Mouse (Mus musculus): ENCODE data around the gene Zzef1. TPM values are rescaled to one million over a fixed set of nuclear protein-coding genes. Genes with fewer than 3 reads are reported as not detected.
"Not testable (repeated sequence)": the region's sequence is repeated elsewhere in the genome, so short reads cannot be mapped to it uniquely, and the experiment has no call there.

Gene Zzef1
- polyA plus RNA-seq, 1 experiment, result 9.1 TPM

DNA sequence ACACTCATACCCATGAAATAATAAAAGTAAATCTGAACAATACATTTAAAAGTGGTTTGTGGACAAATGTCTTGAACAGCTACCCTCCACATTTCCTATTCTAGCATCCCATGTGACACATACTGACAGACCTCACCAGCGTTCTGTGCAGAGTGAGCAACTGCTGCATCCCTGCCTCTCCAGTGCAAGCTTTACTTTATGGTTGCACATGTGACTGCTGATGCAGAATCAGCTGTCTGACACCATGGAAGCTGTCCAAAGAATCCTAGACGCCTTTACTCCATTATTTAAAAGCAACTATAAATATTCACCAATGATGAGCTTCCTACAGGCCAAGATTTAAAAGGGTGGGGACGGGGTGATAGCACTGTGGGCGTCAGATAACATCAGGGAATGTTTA is 24.6 kb upstream of the Zzef1 start:
- H3K4me1 ChIP-seq, result no peaks in the 10 kb centered on the region
- H3K4me3 ChIP-seq (replicated peaks), result no peak overlapping the region
- H3K9me3 ChIP-seq, result peaks cover 6% of the 10 kb centered on the region; the same call in 1 of the 2 replicates
- no peak for TF ChIP-seq GATA1 (IDR thresholded peaks at IDR 0.05; ENCODE audit: borderline replicate concordance, low read length)
- TF ChIP-seq FLI1 (IDR thresholded peaks at IDR 0.05; ENCODE audit: low read length), result no peak
- H3K36me3 ChIP-seq (replicated peaks; ENCODE audit: low read length), result peaks cover 61% of the 10 kb centered on the region
- no peaks in the 10 kb centered on the region for H3K27me3 ChIP-seq (replicated peaks)

DNA sequence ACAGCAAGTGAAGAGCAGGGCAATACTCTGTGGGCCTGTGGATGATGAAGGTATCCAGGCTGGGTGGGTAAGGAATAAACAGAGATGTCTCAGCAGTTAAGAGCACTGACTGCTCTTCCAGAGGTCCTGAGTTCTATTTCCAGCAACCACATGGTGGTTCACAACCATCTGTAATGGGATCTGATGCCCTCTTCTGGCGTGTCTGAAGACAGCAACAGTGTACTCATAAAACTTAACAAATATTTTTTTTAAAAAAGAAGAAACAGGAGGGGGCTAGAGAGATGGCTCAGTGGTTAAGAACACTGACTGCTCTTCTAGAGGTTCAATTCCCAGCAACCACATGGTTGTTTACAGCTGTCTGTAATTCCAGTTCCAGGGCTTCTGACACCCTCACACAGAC is 23.4 kb upstream of the Zzef1 start:
- H3K36me3 ChIP-seq (replicated peaks; ENCODE audit: low read length), result peaks cover 60% of the 10 kb centered on the region
- H3K9me3 ChIP-seq; H3K4me1 ChIP-seq; H3K27me3 ChIP-seq (replicated peaks); H3K4me3 ChIP-seq (replicated peaks): not testable (repeated sequence)

DNA sequence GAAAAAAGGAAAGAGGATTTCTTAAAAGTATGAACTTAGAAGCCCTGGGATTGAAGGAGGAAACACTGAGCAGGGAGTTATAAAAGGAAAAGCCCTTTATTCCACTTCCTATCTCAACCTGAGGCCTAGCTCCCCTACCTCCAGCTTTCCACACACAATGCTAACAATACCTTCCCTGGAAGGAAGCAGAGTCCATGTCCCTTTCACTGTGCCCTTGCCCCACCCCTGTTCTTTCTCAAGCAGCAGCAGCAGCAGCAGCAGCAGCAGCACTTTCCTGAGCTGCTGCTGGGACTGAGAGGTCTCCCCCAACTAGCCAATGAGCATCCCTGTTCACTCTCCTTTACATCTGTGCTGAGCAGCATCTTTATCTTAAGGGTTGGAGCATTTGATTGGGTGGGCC is 17.1 kb upstream of the Zzef1 start:
- Histone ChIP-seq H3K4me1 (no peaks in the 10 kb centered on the region), H3K36me3 (replicated peaks; ENCODE audit: low read length) (peaks cover 45% of the 10 kb centered on the region), H3K4me3 (replicated peaks) (no peak overlapping the region), H3K27me3 (replicated peaks) (no peaks in the 10 kb centered on the region), H3K9me3 (peaks cover 6% of the 10 kb centered on the region; the same call in 1 of the 2 replicates)
- TF ChIP-seq FLI1 (IDR thresholded peaks at IDR 0.05; ENCODE audit: low read length), result no peak
- TF ChIP-seq GATA1 (IDR thresholded peaks at IDR 0.05; ENCODE audit: borderline replicate concordance, low read length), result no peak

DNA sequence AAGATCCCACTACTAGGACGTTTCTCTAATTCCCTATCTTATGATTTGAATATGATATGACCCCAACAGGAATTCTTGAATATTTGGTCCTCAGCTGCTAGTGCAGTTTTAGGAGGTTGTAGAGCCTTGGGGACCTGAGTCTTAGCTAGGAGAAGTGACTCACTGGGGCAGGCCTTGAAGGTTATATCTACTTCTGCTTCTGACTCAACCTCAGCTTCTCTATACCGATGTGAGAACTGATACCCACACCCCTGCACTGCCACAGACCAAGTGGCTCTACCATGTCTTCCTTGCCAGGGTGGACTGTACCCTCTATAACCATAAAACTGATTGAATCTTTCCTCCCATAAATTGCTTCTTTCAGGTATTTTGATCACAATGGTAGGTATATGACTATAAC is 13.9 kb upstream of the Zzef1 start:
- TF ChIP-seq FLI1 (IDR thresholded peaks at IDR 0.05; ENCODE audit: low read length) (no peak), GATA1 (IDR thresholded peaks at IDR 0.05; ENCODE audit: borderline replicate concordance, low read length) (no peak)
- Histone ChIP-seq H3K4me3 (replicated peaks) (no peak overlapping the region), H3K36me3 (replicated peaks; ENCODE audit: low read length) (peaks cover 41% of the 10 kb centered on the region), H3K4me1 (peaks cover 5% of the 10 kb centered on the region; the same call in 1 of the 2 replicates), H3K9me3 (no peaks in the 10 kb centered on the region), H3K27me3 (replicated peaks) (no peaks in the 10 kb centered on the region)

DNA sequence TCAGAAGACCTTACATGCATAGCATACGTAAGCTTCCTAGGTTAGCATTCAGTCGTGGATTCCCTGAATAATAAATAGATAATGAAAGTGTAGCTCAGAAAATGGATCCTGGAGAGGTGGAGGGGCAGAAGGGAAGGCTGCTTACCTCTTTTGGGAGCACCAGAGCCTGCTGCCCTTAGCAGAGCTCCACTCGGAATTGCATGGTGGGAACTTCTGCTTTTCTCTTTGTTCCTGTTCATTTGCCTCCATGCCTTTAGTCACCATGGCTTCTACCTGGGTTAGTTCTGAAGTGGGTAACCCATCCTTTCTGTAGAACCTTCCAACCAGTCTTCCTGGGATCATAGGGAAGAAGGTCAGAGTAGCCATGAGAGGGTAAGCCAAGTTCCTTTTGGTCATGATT is 13.5 kb upstream of the Zzef1 start:
- Histone ChIP-seq H3K4me1 (peaks cover 7% of the 10 kb centered on the region; the same call in 1 of the 2 replicates), H3K4me3 (replicated peaks) (no peak overlapping the region), H3K9me3 (no peaks in the 10 kb centered on the region), H3K27me3 (replicated peaks) (no peaks in the 10 kb centered on the region), H3K36me3 (replicated peaks; ENCODE audit: low read length) (peaks cover 44% of the 10 kb centered on the region)
- no peak for TF ChIP-seq FLI1 (IDR thresholded peaks at IDR 0.05; ENCODE audit: low read length)
- no peak for TF ChIP-seq GATA1 (IDR thresholded peaks at IDR 0.05; ENCODE audit: borderline replicate concordance, low read length)

DNA sequence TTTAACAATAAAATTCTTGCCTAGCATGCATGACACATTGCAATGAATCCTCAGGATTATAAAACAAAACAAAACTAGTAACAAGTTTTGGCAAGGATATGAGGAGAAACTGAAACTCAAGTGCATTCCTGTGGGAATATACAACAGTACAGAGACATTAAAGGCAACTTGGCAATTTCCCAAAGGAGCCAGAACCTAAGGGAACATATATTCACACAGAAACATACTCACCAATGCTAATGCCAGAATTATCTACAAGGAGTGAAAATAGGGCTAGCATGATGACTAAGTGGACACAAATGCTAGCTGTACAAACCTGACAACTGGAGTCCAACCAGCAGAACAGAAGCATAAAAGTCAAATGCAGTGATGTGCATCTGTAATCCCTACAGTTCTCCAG is 4.0 kb upstream of the Zzef1 start:
- Histone ChIP-seq H3K4me1 (peaks cover 31% of the 10 kb centered on the region), H3K4me3 (replicated peaks) (peak overlapping the region; percentile 1), H3K36me3 (replicated peaks; ENCODE audit: low read length) (peaks cover 15% of the 10 kb centered on the region), H3K27me3 (replicated peaks) (no peaks in the 10 kb centered on the region), H3K9me3 (no peaks in the 10 kb centered on the region)
- TF ChIP-seq FLI1 (IDR thresholded peaks at IDR 0.05; ENCODE audit: low read length) (no peak), GATA1 (IDR thresholded peaks at IDR 0.05; ENCODE audit: borderline replicate concordance, low read length) (no peak)

DNA sequence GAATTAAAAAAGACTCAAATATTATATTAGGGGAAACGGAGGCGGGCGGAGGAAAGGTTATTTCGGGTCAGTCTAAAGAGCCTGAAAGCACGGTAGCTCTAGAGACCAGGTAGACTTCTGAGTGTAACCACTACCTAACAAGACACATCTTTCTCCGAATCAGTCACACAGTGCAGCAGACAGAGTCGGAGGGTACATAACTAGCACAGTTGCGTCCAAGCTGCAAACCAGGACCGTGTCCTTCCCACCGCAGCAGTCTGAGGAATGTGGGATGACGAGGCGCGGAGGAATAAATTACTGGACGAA is 924 bp upstream of the Zzef1 start:
- TF ChIP-seq FLI1 (IDR thresholded peaks at IDR 0.05; ENCODE audit: low read length) (no peak), GATA1 (IDR thresholded peaks at IDR 0.05; ENCODE audit: borderline replicate concordance, low read length) (no peak)
- Histone ChIP-seq H3K27me3 (replicated peaks) (no peaks in the 10 kb centered on the region), H3K4me3 (replicated peaks) (peak overlapping the region; percentile 99)

DNA sequence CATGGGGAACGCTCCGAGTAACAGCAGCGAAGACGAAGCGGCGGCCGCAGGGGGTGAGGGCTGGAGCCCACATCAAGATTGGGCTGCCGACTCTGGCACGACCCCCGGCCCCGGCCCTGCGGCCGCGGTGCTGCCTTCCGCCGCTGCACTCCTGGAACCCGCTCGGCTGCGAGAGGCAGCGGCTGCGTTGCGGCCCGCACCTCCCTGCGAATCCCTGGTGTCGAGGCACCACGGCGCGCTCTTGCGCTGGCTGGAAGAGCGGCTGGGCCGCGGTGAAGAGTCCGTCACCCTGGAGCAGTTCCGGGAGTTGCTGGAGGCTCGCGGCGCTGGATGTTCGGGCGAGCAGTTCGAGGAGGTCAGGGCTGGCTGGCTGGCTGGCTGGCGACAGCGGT is 266 bp downstream of the Zzef1 start:
- no peaks in the 10 kb centered on the region for H3K9me3 ChIP-seq
- no peaks in the 10 kb centered on the region for H3K27me3 ChIP-seq (replicated peaks)
- peak overlapping the region; percentile 99 for H3K4me3 ChIP-seq (replicated peaks)
- peaks cover 60% of the 10 kb centered on the region for H3K4me1 ChIP-seq
- TF ChIP-seq FLI1 (IDR thresholded peaks at IDR 0.05; ENCODE audit: low read length) (no peak), GATA1 (IDR thresholded peaks at IDR 0.05; ENCODE audit: borderline replicate concordance, low read length) (no peak)
- H3K36me3 ChIP-seq (replicated peaks; ENCODE audit: low read length), result peaks cover 25% of the 10 kb centered on the region

More for the DNA sequence above, 924 bp upstream of the Zzef1 start:
- Histone ChIP-seq H3K36me3 (replicated peaks; ENCODE audit: low read length) (peaks cover 17% of the 10 kb centered on the region), H3K4me1 (peaks cover 54% of the 10 kb centered on the region), H3K9me3 (no peaks in the 10 kb centered on the region)

DNA sequence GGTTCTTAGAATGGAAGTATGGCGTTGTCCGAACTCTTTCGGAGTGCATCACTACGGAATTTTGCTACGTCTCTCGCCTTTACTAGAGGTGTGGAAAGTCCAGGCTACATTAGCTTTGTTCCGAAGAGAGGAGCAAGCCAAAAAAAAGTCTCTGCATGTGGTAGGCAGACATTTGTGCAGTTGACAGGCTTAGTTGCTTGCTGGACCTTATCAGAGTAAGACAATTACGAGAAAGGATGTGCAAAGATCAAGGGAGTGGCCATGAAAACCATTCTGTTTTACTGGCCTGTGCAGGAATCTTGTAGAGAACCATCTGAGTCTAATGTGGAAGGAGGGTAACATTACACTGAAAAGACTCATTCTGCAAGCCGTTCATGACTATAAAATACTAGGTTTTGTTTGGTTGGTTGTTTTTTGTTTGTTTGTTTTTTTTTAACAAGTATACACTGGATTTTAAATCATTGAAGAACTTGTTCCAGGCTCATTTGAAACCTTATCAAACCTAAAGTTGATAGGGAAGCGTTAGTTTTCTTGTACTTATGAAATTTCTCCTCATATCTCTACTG is 830 bp downstream of the Zzef1 start:
- H3K4me1 ChIP-seq, result peaks cover 61% of the 10 kb centered on the region
- no peaks in the 10 kb centered on the region for H3K27me3 ChIP-seq (replicated peaks)
- H3K36me3 ChIP-seq (replicated peaks; ENCODE audit: low read length), result peaks cover 26% of the 10 kb centered on the region
- TF ChIP-seq GATA1 (IDR thresholded peaks at IDR 0.05; ENCODE audit: borderline replicate concordance, low read length), result no peak
- no peak for TF ChIP-seq FLI1 (IDR thresholded peaks at IDR 0.05; ENCODE audit: low read length)
- H3K9me3 ChIP-seq, result no peaks in the 10 kb centered on the region
- H3K4me3 ChIP-seq (replicated peaks), result peak overlapping the region; percentile 99

DNA sequence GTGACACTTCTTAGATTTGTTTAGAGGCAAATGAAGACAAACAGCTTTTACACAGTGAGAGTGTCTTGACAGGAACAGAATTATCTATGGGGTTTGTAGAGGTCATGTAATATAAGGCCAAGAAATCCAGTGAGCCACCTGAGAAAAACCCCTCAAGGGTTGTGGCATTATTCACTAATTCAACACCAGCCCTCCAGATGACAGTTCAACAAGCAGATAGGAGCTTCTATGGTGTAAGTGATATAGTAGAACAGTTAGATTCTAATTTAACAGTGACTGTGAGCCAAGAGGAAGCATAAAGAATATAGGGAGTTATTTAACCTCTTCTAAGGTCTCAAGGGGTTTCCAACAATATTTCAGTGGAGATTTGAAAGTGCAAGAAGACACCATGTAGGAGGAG is 2.1 kb downstream of the Zzef1 start:
- Histone ChIP-seq H3K4me3 (replicated peaks) (no peak overlapping the region), H3K27me3 (replicated peaks) (no peaks in the 10 kb centered on the region), H3K9me3 (no peaks in the 10 kb centered on the region), H3K4me1 (peaks cover 61% of the 10 kb centered on the region), H3K36me3 (replicated peaks; ENCODE audit: low read length) (peaks cover 35% of the 10 kb centered on the region)
- TF ChIP-seq FLI1 (IDR thresholded peaks at IDR 0.05; ENCODE audit: low read length), result no peak
- no peak for TF ChIP-seq GATA1 (IDR thresholded peaks at IDR 0.05; ENCODE audit: borderline replicate concordance, low read length)

DNA sequence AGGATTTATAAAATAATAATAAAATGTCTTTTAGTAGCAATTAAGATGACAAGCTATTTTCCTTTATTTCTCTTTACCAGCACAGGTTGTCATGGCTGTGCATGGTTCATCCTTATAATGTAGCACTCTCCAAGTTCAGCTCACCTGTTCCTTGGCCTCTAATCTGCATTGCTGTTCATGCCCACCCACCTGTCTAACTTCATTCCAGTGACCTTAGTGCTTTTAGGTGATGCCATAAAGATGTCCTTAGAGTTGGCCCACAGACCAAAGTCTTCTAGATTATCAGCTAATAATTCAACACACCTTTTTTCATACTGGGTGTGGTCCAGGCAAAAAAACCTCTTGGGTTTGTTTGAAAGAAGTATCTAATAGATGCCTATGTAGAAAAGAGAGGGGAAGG is 5.2 kb downstream of the Zzef1 start:
- Histone ChIP-seq H3K9me3 (no peaks in the 10 kb centered on the region), H3K4me1 (peaks cover 73% of the 10 kb centered on the region), H3K36me3 (replicated peaks; ENCODE audit: low read length) (peaks cover 47% of the 10 kb centered on the region), H3K27me3 (replicated peaks) (no peaks in the 10 kb centered on the region), H3K4me3 (replicated peaks) (no peak overlapping the region)
- TF ChIP-seq FLI1 (IDR thresholded peaks at IDR 0.05; ENCODE audit: low read length), result no peak
- no peak for TF ChIP-seq GATA1 (IDR thresholded peaks at IDR 0.05; ENCODE audit: borderline replicate concordance, low read length)
